Mouse (Mus musculus) CD8-positive naive resting alpha-beta T cell, adult 2 months (primary cell): ENCODE measurements around the gene Hist1h3b.
"Not testable (repeated sequence)": the region's sequence is repeated elsewhere in the genome, so short reads cannot be mapped to it uniquely, and the experiment has no call there.

Experiments used
- DNase-seq, 2 experiments: peaks; one replicate each; pipeline ENCODE4 v3.0.0; 2022; ENCODE audit warnings: low read depth in 2 of 2, low spot score in 2 of 2

Gene Hist1h3b

GRCm38 (mm10) chr13:23752067-23752741 is at the start of gene Hist1h3b:
Gene Hist1h3b, plus strand, starts transcription at chr13:23752267.
- DNase-seq = peak in 1 of 2 experiments; percentile 38

GRCm38 (mm10) chr13:23702801-23703200 is 49.3 kb upstream of the Hist1h3b start:
- not testable (repeated sequence) for DNase-seq

- DNase-seq = no peak
These were observed 46.2 kb upstream of the Hist1h3b start for GRCm38 (mm10) chr13:23705751-23706356.

- no peak for DNase-seq
These were observed 45.3 kb upstream of the Hist1h3b start for GRCm38 (mm10) chr13:23706771-23707170.

- no peak for DNase-seq
These were observed 44.0 kb upstream of the Hist1h3b start for GRCm38 (mm10) chr13:23708041-23708440.

GRCm38 (mm10) chr13:23708654-23709053 is 43.4 kb upstream of the Hist1h3b start:
- no peak for DNase-seq

GRCm38 (mm10) chr13:23709714-23710373 is 42.2 kb upstream of the Hist1h3b start:
- no peak for DNase-seq

- peak; percentile 42 to 54 for DNase-seq
These were observed 41.5 kb upstream of the Hist1h3b start, which contains the start of gene Hfe for GRCm38 (mm10) chr13:23710374-23711089. Gene Hfe, minus strand, starts transcription at chr13:23710854.

- DNase-seq = no peak
These were observed 35.6 kb upstream of the Hist1h3b start for GRCm38 (mm10) chr13:23716261-23717042.

GRCm38 (mm10) chr13:23717176-23717575 is 34.9 kb upstream of the Hist1h3b start:
- DNase-seq = no peak

GRCm38 (mm10) chr13:23717593-23718245 is 34.3 kb upstream of the Hist1h3b start:
- DNase-seq = not testable (repeated sequence)

- no peak for DNase-seq
These were observed 27.8 kb upstream of the Hist1h3b start for GRCm38 (mm10) chr13:23724239-23724638.

GRCm38 (mm10) chr13:23725213-23725612 is 26.9 kb upstream of the Hist1h3b start:
- DNase-seq = no peak

GRCm38 (mm10) chr13:23728472-23729191 is 23.4 kb upstream of the Hist1h3b start:
- no peak for DNase-seq

- no peak for DNase-seq
These were observed 22.9 kb upstream of the Hist1h3b start for GRCm38 (mm10) chr13:23729192-23729525.

- no peak for DNase-seq
These were observed 22.4 kb upstream of the Hist1h3b start for GRCm38 (mm10) chr13:23729706-23730105.

GRCm38 (mm10) chr13:23730479-23730878 is 21.6 kb upstream of the Hist1h3b start:
- DNase-seq = no peak

GRCm38 (mm10) chr13:23732156-23732804 is 19.8 kb upstream of the Hist1h3b start:
- peak in 1 of 2 experiments; percentile 34 for DNase-seq

- no peak for DNase-seq
These were observed 15.0 kb upstream of the Hist1h3b start for GRCm38 (mm10) chr13:23737091-23737490.
